Mouse (Mus musculus) fibroblast of lung, adult 2 months (primary cell): ENCODE results near the gene Mrpl51.
A peak's percentile ranks its signal among the peaks of the same experiment; 100 is the strongest.

Experiments used
- DNase-seq: peaks from one replicate; pipeline ENCODE4 v3.0.0-alpha.2; 2011; ENCODE audit warnings: low read depth

Gene Mrpl51

GRCm38 (mm10) chr6:125193390-125193789 is 1.8 kb downstream of the Mrpl51 start:
- no peak for DNase-seq

GRCm38 (mm10) chr6:125195541-125196075 is 4.0 kb downstream of the Mrpl51 start:
- DNase-seq: no peak

- DNase-seq: no peak
Measured at GRCm38 (mm10) chr6:125196301-125196700, 4.7 kb downstream of the Mrpl51 start.

- DNase-seq: no peak
Measured at GRCm38 (mm10) chr6:125197166-125197565, 5.6 kb downstream of the Mrpl51 start.

- DNase-seq: no peak
Measured at GRCm38 (mm10) chr6:125210436-125210835, 18.8 kb downstream of the Mrpl51 start.

- no peak for DNase-seq
Measured at GRCm38 (mm10) chr6:125212621-125213020, 21.0 kb downstream of the Mrpl51 start.

- DNase-seq: no peak
Measured at GRCm38 (mm10) chr6:125213129-125213528, 21.5 kb downstream of the Mrpl51 start.

GRCm38 (mm10) chr6:125213715-125214114 is 22.1 kb downstream of the Mrpl51 start:
- DNase-seq: no peak

- DNase-seq: peak; percentile 93
Measured at GRCm38 (mm10) chr6:125215148-125215954, 23.8 kb downstream of the Mrpl51 start, which contains the start of gene Vamp1. Gene Vamp1, plus strand, starts transcription at chr6:125215551.

- DNase-seq: no peak
Measured at GRCm38 (mm10) chr6:125216898-125217297, 25.3 kb downstream of the Mrpl51 start.

GRCm38 (mm10) chr6:125217899-125218298 is 26.3 kb downstream of the Mrpl51 start:
- no peak for DNase-seq

- DNase-seq: peak; percentile 30
Measured at GRCm38 (mm10) chr6:125218963-125219362, 27.4 kb downstream of the Mrpl51 start.

- DNase-seq: no peak
Measured at GRCm38 (mm10) chr6:125221115-125221745, 29.6 kb downstream of the Mrpl51 start.

GRCm38 (mm10) chr6:125222146-125222545 is 30.5 kb downstream of the Mrpl51 start:
- DNase-seq: no peak

- no peak for DNase-seq
Measured at GRCm38 (mm10) chr6:125222577-125222976, 31.0 kb downstream of the Mrpl51 start.

GRCm38 (mm10) chr6:125225518-125226115 is 34.0 kb downstream of the Mrpl51 start:
- no peak for DNase-seq

- no peak for DNase-seq
Measured at GRCm38 (mm10) chr6:125230571-125230970, 39.0 kb downstream of the Mrpl51 start.

- peak; percentile 28 for DNase-seq
Measured at GRCm38 (mm10) chr6:125231117-125232044, 39.8 kb downstream of the Mrpl51 start, which contains the start of gene Tapbpl. Gene Tapbpl, minus strand, starts transcription at chr6:125231860.

- no peak for DNase-seq
Measured at GRCm38 (mm10) chr6:125232045-125232437, 40.4 kb downstream of the Mrpl51 start.

GRCm38 (mm10) chr6:125232516-125232915 is 40.9 kb downstream of the Mrpl51 start:
- DNase-seq: no peak

- DNase-seq: no peak
Measured at GRCm38 (mm10) chr6:125233816-125234519, 42.4 kb downstream of the Mrpl51 start.
